Mouse (Mus musculus) CH12.LX (cell line): ENCODE results near the gene Tln2. TPM values are rescaled to one million over a fixed set of nuclear protein-coding genes. Genes with fewer than 3 reads are reported as not detected.

ENCODE experiments used
- DNase-seq: peaks from one replicate; pipeline ENCODE4 v3.0.0-alpha.2; 2013; ENCODE audit errors: extremely low read depth
- H3K27ac ChIP-seq: 2 replicates; pipeline ENCODE4 v1.5.1; 2012; ENCODE audit warnings: low read depth, mild to moderate bottlenecking, control low read depth, moderate library complexity; ENCODE audit not compliant: insufficient read depth
- H3K27me3 ChIP-seq: replicated peaks from 2 replicates; pipeline ENCODE3; 2012; ENCODE audit warnings: inconsistent platforms
- H3K36me3 ChIP-seq, 2 experiments: replicated peaks in 1 of 2; 2 replicates each; pipeline versions ENCODE3 to v1.6.1; 2012; ENCODE audit warnings: inconsistent platforms in 1 of 2, low read length in 1 of 2, mild to moderate bottlenecking in 1 of 2, mixed read lengths in 1 of 2, moderate library complexity in 1 of 2; ENCODE audit not compliant: control insufficient read depth in 1 of 2, insufficient read depth in 1 of 2
- H3K4me1 ChIP-seq, 2 experiments: 2 replicates each; pipeline ENCODE4 v1.6.1; 2012; ENCODE audit warnings: inconsistent platforms in 1 of 2, moderate library complexity in 1 of 2; ENCODE audit not compliant: insufficient read depth in 2 of 2, control insufficient read depth in 1 of 2
- H3K4me2 ChIP-seq: 2 replicates; pipeline ENCODE4 v1.6.1; 2012; ENCODE audit warnings: low read depth, mild to moderate bottlenecking, control low read depth; ENCODE audit not compliant: poor library complexity, insufficient read depth, severe bottlenecking
- H3K4me3 ChIP-seq, 3 experiments: fragments of 150-350 bp in 1 of 3; sonication (generic) in 1 of 3; replicated peaks in 1 of 3; 2 replicates each; pipeline versions ENCODE3 to v1.5.1; 2011 to 2012; ENCODE audit warnings: low read depth in 2 of 3, low read length in 2 of 3, mild to moderate bottlenecking in 2 of 3, moderate library complexity in 2 of 3, control low read depth in 1 of 3, improper control_type of control experiment in 1 of 3, inconsistent platforms in 1 of 3, mixed read lengths in 1 of 3; ENCODE audit not compliant: poor library complexity in 1 of 3
- H3K79me2 ChIP-seq: replicated peaks from 2 replicates; pipeline ENCODE4 v1.6.1; 2012; ENCODE audit warnings: mild to moderate bottlenecking, moderate library complexity; ENCODE audit not compliant: control insufficient read depth, poor library complexity, insufficient read depth, severe bottlenecking; ENCODE audit errors: extremely low read depth
- H3K9ac ChIP-seq: 2 replicates; pipeline ENCODE4 v1.6.1; 2012; ENCODE audit warnings: low read depth, mild to moderate bottlenecking, control low read depth, moderate library complexity; ENCODE audit not compliant: insufficient read depth
- H3K9me3 ChIP-seq: replicated peaks from 2 replicates; pipeline ENCODE3; 2012; ENCODE audit warnings: low read length, inconsistent platforms, mixed read lengths
- CHD2 ChIP-seq: IDR thresholded peaks from 2 replicates; pipeline ENCODE4 v1.6.1; 2011; ENCODE audit warnings: low read length, improper control_type of control experiment
- CTCF ChIP-seq, 2 experiments: IDR thresholded peaks in 1 of 2; conservative IDR thresholded peaks in 1 of 2; 2 replicates each; pipeline ENCODE4 v1.5.1; 2011 to 2012; ENCODE audit warnings: low read depth in 2 of 2, low read length in 2 of 2, improper control_type of control experiment in 1 of 2, inconsistent platforms in 1 of 2, mild to moderate bottlenecking in 1 of 2, moderate library complexity in 1 of 2
- EP300 ChIP-seq: IDR thresholded peaks from 2 replicates; pipeline ENCODE4 v1.6.1; 2011; ENCODE audit warnings: low read length, improper control_type of control experiment
- GABPA ChIP-seq: IDR thresholded peaks from 2 replicates; pipeline ENCODE4 v1.6.1; 2012; ENCODE audit warnings: low read depth, low read length, improper control_type of control experiment, inconsistent platforms; ENCODE audit not compliant: insufficient replicate concordance
- MEF2A ChIP-seq: IDR thresholded peaks from 2 replicates; pipeline ENCODE4 v1.6.1; 2014; ENCODE audit warnings: low read depth, mild to moderate bottlenecking, inconsistent platforms, low read length, improper control_type of control experiment, borderline replicate concordance
- NRF1 ChIP-seq: IDR thresholded peaks from 2 replicates; pipeline ENCODE4 v1.6.1; 2014; ENCODE audit warnings: low read depth, mild to moderate bottlenecking, inconsistent platforms, low read length, improper control_type of control experiment, moderate library complexity
- RAD21 ChIP-seq: IDR thresholded peaks from 2 replicates; pipeline ENCODE4 v1.6.1; 2011; ENCODE audit warnings: low read depth, mild to moderate bottlenecking, low read length, improper control_type of control experiment, moderate library complexity
- SMC3 ChIP-seq: IDR thresholded peaks from 2 replicates; pipeline ENCODE4 v1.6.1; 2011; ENCODE audit warnings: low read depth, low read length, improper control_type of control experiment
- UBTF ChIP-seq: IDR thresholded peaks from 2 replicates; pipeline ENCODE4 v1.6.1; 2012; ENCODE audit warnings: low read depth, mild to moderate bottlenecking, inconsistent platforms, low read length, improper control_type of control experiment, moderate library complexity
- dilution Hi-C: fragments of 300-500 bp; cut with MboI; formaldehyde crosslinking; loops from 2 replicates; pipeline ENCODE4 v1.14.3; 2020; ENCODE audit warnings: low sequenced_read_pairs; ENCODE audit not compliant: extremely low pct_unique_long_range_greater_than_20kb, extremely low pct_ligation_motif_present
- in situ Hi-C: fragments of 300-500 bp; cut with MboI; formaldehyde crosslinking; loops from 3 replicates; pipeline ENCODE4 v1.14.3; 2019; ENCODE audit warnings: low sequenced_read_pairs, low pct_ligation_motif_present, low pct_unique_long_range_greater_than_20kb, mixed read lengths
- polyA plus RNA-seq: library from polyadenylated mRNA; unstranded; fragments of >175 nt; gene quantifications from 2 replicates; pipeline ENCODE4 v1.2.1, GENCODE M21; 2012; ENCODE audit warnings: low read depth; ENCODE audit not compliant: insufficient read length
- total RNA-seq, 2 experiments: library from RNA; depleted of rRNA; stranded (reverse); fragments of 300-350 nt in 1 of 2; fragments of >200 nt in 1 of 2; gene quantifications; 2 replicates each; pipeline ENCODE4 v1.2.3; 2012 to 2014

Gene Tln2
- total and polyA plus RNA-seq, 3 experiments, result 2.6 to 4.4 (median 4.4) TPM

DNA sequence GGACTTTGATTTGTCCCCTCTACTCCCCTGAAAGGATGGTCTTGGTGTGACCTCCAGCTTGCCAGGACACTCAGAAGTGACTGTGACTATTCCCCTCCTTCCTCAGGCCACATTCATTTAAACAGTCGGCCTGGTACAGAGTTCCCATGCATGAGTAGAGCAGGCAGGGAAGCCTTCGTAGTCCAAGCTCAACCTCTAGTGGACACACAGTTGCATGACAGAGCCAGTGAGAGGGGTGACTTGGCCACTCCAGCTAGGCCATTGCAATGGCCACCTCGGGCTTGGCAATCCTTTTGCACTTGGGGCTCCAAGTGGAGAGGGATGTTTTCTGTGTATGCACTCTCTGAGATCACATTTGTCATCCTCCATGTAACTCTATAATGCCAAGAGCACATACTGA is 285.2 kb downstream of the Tln2 start:
- Histone ChIP-seq H3K9ac (no peak overlapping the region), H3K27me3 (no peaks in the 10 kb centered on the region), H3K79me2 (no peaks in the 10 kb centered on the region), H3K9me3 (no peaks in the 10 kb centered on the region), H3K27ac (no peak overlapping the region), H3K4me2 (no peak overlapping the region), H3K4me1 (peaks cover 0 to 6% of the 10 kb centered on the region in 2 experiments; a peak in 1 of 4 replicates), H3K36me3 (no peaks in the 10 kb centered on the region), H3K4me3 (no peak overlapping the region)
- DNase-seq, result peak; percentile 15
- TF ChIP-seq SMC3 (peak; percentile 48), MEF2A (no peak), RAD21 (peak; percentile 61), CHD2 (no peak), GABPA (no peak), CTCF (conservative IDR thresholded peaks at IDR 0.05 in 1 of 2, IDR thresholded peaks at IDR 0.05 in 1 of 2; ENCODE audit: low read depth in 2 of 2, low read length in 2 of 2) (peak in 1 of 2 experiments; percentile 67; a peak in 2 of 4 replicates)
- dilution Hi-C loops, result no loop called here
- in situ Hi-C loops, result no loop called here

DNA sequence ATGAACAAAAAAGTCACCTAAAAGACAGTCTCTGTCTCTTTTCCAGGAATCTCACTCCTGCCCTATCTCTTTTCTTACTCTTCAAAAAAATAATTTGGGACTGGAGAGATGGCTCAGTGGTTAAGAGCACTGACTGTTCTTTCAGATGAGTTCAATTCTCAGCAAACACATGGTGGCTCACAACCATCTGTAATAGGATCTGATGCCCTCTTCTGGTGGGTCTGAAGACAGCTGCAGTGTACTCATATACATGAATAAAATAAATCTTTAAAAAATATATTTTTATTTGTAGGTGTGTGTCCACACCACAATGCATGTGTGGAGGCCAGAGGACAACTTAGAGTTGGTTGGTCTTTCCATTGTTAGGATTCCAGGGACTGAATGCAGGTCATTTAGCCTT is 286.1 kb downstream of the Tln2 start:
- in situ Hi-C loops, result no loop called here
- no peaks in the 10 kb centered on the region for H3K27me3 ChIP-seq
- H3K79me2 ChIP-seq, result no peaks in the 10 kb centered on the region
- no peak for TF ChIP-seq UBTF
- no peak for TF ChIP-seq MEF2A
- peak in 1 of 2 experiments; percentile 37; a peak in 2 of 4 replicates for TF ChIP-seq CTCF (conservative IDR thresholded peaks at IDR 0.05 in 1 of 2, IDR thresholded peaks at IDR 0.05 in 1 of 2; ENCODE audit: low read depth in 2 of 2, low read length in 2 of 2)
- TF ChIP-seq SMC3, result peak; percentile 19
- no peak for TF ChIP-seq NRF1
- H3K4me3 ChIP-seq, result no peak overlapping the region
- H3K4me2 ChIP-seq, result no peak overlapping the region
- no peak overlapping the region for H3K27ac ChIP-seq
- H3K4me1 ChIP-seq, result peaks cover 0 to 6% of the 10 kb centered on the region in 2 experiments; a peak in 1 of 4 replicates
- H3K9ac ChIP-seq, result no peak overlapping the region
- DNase-seq, result no peak
- no peaks in the 10 kb centered on the region for H3K36me3 ChIP-seq
- H3K9me3 ChIP-seq, result no peaks in the 10 kb centered on the region
- dilution Hi-C loops, result no loop called here

GRCm38 (mm10) chr9:67270734-67271133 is 288.8 kb downstream of the Tln2 start:
- H3K4me2 ChIP-seq, result no peak overlapping the region
- no peaks in the 10 kb centered on the region for H3K9me3 ChIP-seq
- TF ChIP-seq EP300 (no peak), CTCF (conservative IDR thresholded peaks at IDR 0.05 in 1 of 2, IDR thresholded peaks at IDR 0.05 in 1 of 2; ENCODE audit: low read depth in 2 of 2, low read length in 2 of 2) (no peak)
- peaks cover 0 to 6% of the 10 kb centered on the region in 2 experiments; a peak in 1 of 4 replicates for H3K4me1 ChIP-seq
- no peaks in the 10 kb centered on the region for H3K36me3 ChIP-seq
- no peak for DNase-seq
- dilution Hi-C loops (no loop called here), in situ Hi-C loops (no loop called here)
- no peak overlapping the region for H3K27ac ChIP-seq
- H3K4me3 ChIP-seq, result no peak overlapping the region
- no peaks in the 10 kb centered on the region for H3K27me3 ChIP-seq
- no peaks in the 10 kb centered on the region for H3K79me2 ChIP-seq
- no peak overlapping the region for H3K9ac ChIP-seq
